Mouse (Mus musculus) CD4-positive helper T cell, adult 2 months (primary cell): ENCODE measurements around the gene Fyn.
A peak's percentile ranks its signal among the peaks of the same experiment; 100 is the strongest.

Experiments used
- DNase-seq: peaks from one replicate; pipeline ENCODE4 v3.0.0-alpha.2; 2012; ENCODE audit warnings: low read depth, missing footprints, low spot score

Fyn gene

GRCm38 (mm10) chr10:39505621-39506020 lies 137.0 kb downstream of the Fyn start:
- peak; percentile 55 for DNase-seq

GRCm38 (mm10) chr10:39506353-39506752 lies 137.7 kb downstream of the Fyn start:
- DNase-seq, result no peak

GRCm38 (mm10) chr10:39506831-39507230 lies 138.2 kb downstream of the Fyn start:
- DNase-seq, result no peak

GRCm38 (mm10) chr10:39508801-39509200 lies 140.1 kb downstream of the Fyn start:
- no peak for DNase-seq

GRCm38 (mm10) chr10:39509937-39510336 lies 141.3 kb downstream of the Fyn start:
- DNase-seq, result no peak

- no peak for DNase-seq
These were observed 144.1 kb downstream of the Fyn start for GRCm38 (mm10) chr10:39512631-39513314.

GRCm38 (mm10) chr10:39514916-39515315 lies 146.3 kb downstream of the Fyn start:
- DNase-seq, result no peak

GRCm38 (mm10) chr10:39516541-39517133 lies 148.0 kb downstream of the Fyn start:
- DNase-seq, result no peak

GRCm38 (mm10) chr10:39517375-39517774 lies 148.7 kb downstream of the Fyn start:
- DNase-seq, result no peak

GRCm38 (mm10) chr10:39518232-39518631 lies 149.6 kb downstream of the Fyn start:
- DNase-seq, result no peak

GRCm38 (mm10) chr10:39518859-39519258 lies 150.2 kb downstream of the Fyn start:
- DNase-seq, result no peak

GRCm38 (mm10) chr10:39520123-39520989 lies 151.7 kb downstream of the Fyn start:
- DNase-seq, result peak; percentile 73

- no peak for DNase-seq
These were observed 152.7 kb downstream of the Fyn start for GRCm38 (mm10) chr10:39521327-39521726.

- peak; percentile 67 for DNase-seq
These were observed 153.3 kb downstream of the Fyn start for GRCm38 (mm10) chr10:39521861-39522391.

- DNase-seq, result no peak
These were observed 154.4 kb downstream of the Fyn start for GRCm38 (mm10) chr10:39522857-39523614.

GRCm38 (mm10) chr10:39524355-39524754 lies 155.7 kb downstream of the Fyn start:
- no peak for DNase-seq

GRCm38 (mm10) chr10:39525431-39525830 lies 156.8 kb downstream of the Fyn start:
- no peak for DNase-seq

GRCm38 (mm10) chr10:39527113-39527512 lies 158.5 kb downstream of the Fyn start:
- no peak for DNase-seq

- DNase-seq, result no peak
These were observed 160.5 kb downstream of the Fyn start for GRCm38 (mm10) chr10:39529179-39529578.

GRCm38 (mm10) chr10:39532008-39532740 lies 163.5 kb downstream of the Fyn start:
- no peak for DNase-seq

GRCm38 (mm10) chr10:39532823-39533222 lies 164.2 kb downstream of the Fyn start:
- no peak for DNase-seq
